Mouse (Mus musculus) bone marrow macrophage, adult 2 months (primary cell): ENCODE results near the gene Map4k3.

Source experiments
- CTCF ChIP-seq: IDR thresholded peaks from 2 replicates; pipeline ENCODE4 v1.5.1; 2012; ENCODE audit warnings: low read depth, mild to moderate bottlenecking, low read length, moderate library complexity
- POLR2A ChIP-seq: IDR thresholded peaks from 2 replicates; pipeline ENCODE4 v1.6.1; 2012; ENCODE audit warnings: mild to moderate bottlenecking, low read depth, low read length, borderline replicate concordance

GRCm38 (mm10) chr17:80546227-80546626 is 182.1 kb downstream of the Map4k3 start:
- TF ChIP-seq POLR2A (no peak), CTCF (no peak)
